Mouse (Mus musculus) heart, embryonic 11.5 days (tissue): ENCODE data around the gene Ccnl1. TPM values are rescaled to one million over a fixed set of nuclear protein-coding genes. Genes with fewer than 3 reads are reported as not detected.

Source experiments
- ATAC-seq: fragments of 200-750 bp; cut with Nextera tagmentation; replicated peaks from 2 replicates; pipeline ENCODE4 v1.8.0; 2017; ENCODE audit warnings: moderate library complexity; ENCODE audit not compliant: insufficient number of reproducible peaks, low FRiP score, low TSS enrichment
- H3K27ac ChIP-seq: fragments of 300-500 bp; sonication (generic); 2 replicates; pipeline ENCODE4 v1.5.1; 2014; ENCODE audit warnings: mild to moderate bottlenecking, low read depth, low read length
- H3K27me3 ChIP-seq: fragments of 300-500 bp; sonication (generic); 2 replicates; pipeline ENCODE4 v1.6.1; 2014; ENCODE audit warnings: mild to moderate bottlenecking, low read length, mixed read lengths; ENCODE audit not compliant: control insufficient read depth, insufficient read depth
- H3K36me3 ChIP-seq: fragments of 300-500 bp; sonication (generic); 2 replicates; pipeline ENCODE4 v1.6.1; 2014; ENCODE audit warnings: mild to moderate bottlenecking, low read length, moderate library complexity, mixed read lengths; ENCODE audit not compliant: control insufficient read depth, insufficient read depth
- H3K4me1 ChIP-seq: fragments of 300-500 bp; sonication (generic); 2 replicates; pipeline ENCODE4 v1.6.1; 2014; ENCODE audit warnings: low read length; ENCODE audit not compliant: control insufficient read depth, insufficient read depth
- H3K4me2 ChIP-seq: fragments of 300-500 bp; sonication (generic); 2 replicates; pipeline ENCODE4 v1.6.1; 2014; ENCODE audit warnings: mild to moderate bottlenecking, moderate library complexity
- H3K4me3 ChIP-seq: fragments of 300-500 bp; sonication (generic); 2 replicates; pipeline ENCODE4 v1.5.1; 2014; ENCODE audit warnings: low read depth, low read length
- H3K9ac ChIP-seq: fragments of 300-500 bp; sonication (generic); 2 replicates; pipeline ENCODE4 v1.6.1; 2014; ENCODE audit warnings: mild to moderate bottlenecking, low read depth, low read length, moderate library complexity
- H3K9me3 ChIP-seq: fragments of 300-500 bp; sonication (generic); replicated peaks from 2 replicates; pipeline ENCODE4 v1.6.1; 2016; ENCODE audit warnings: low read length; ENCODE audit not compliant: control insufficient read depth
- WGBS: fragments of 180-500 bp; shearing (Covaris S2); extraction: QIAGEN DNeasy Blood & Tissue Kit; methylation state at CpG from one replicate; pipeline ENCODE4 v1.1.7; 2014; ENCODE audit not compliant: insufficient replicate concordance; 5-methylcytosine and 5-hydroxymethylcytosine counted together
- polyA plus RNA-seq: library from polyadenylated mRNA; unstranded; fragments of >200 nt; fragmentation: Nextera tagmentation; extraction: Ambion mirVana; gene quantifications from 2 replicates; pipeline ENCODE4 v1.2.1, GENCODE M21; 2014

Gene Ccnl1
- polyA plus RNA-seq, 1 experiment from 2014 or later: 91.5 TPM

DNA sequence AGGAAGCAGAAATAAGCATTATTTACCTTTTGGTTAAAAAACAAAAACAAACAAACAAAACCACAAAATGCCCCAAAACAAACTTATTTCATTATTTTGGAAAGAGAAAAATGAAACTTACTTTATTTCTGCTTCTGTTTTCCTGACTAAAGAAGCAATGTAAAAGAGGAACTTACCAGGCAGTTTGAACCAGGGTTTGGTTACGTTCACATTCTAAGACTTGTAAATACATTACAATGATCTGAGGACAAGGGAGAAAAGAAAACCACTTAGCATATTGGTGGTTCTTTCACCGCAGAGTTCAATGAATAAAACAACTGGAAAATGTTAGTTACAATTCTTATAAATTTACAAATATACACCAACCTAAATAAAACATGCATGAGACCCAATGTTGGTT, 7.7 kb downstream of the Ccnl1 start:
- H3K27me3 ChIP-seq: no peaks in the 10 kb centered on the region
- H3K27ac ChIP-seq: no peak overlapping the region
- H3K4me2 ChIP-seq: no peak overlapping the region
- no peak overlapping the region for H3K9ac ChIP-seq
- no peak for ATAC-seq
- H3K4me3 ChIP-seq: no peak overlapping the region
- H3K9me3 ChIP-seq: no peaks in the 10 kb centered on the region
- WGBS: 93% methylated on average over 2 of the region's 2 CpGs
- H3K36me3 ChIP-seq: peaks cover 39% of the 10 kb centered on the region
- H3K4me1 ChIP-seq: peaks cover 7% of the 10 kb centered on the region

DNA sequence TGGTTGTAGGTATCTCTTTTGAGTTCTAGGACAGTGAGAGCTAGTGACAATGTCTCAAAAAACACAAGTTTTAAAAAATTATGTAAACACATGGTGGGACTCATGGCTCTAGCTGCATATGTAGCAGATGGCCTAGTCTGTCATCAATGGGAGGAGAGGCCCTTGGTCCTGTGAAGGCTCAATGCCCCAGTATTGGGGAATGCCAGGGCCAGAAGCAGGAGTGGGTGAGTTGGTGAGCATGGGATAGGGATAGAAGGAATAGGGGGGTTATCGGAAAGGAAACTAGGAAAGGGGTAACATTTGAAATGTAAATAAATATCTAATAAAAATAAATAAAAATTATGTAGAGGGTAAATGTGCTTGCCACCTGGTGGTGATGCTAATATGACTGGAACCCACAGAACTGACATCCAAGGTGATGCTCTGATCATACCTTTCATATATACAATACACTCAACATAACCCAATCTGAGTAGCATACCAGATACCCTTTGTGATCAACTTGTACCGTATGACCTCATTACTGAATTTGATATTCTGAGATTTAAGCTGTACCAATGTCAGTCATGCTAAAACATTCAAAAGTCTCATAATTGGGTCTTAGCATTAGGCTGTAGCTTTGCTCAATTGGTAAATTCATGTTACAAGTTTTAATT, 12.6 kb downstream of the Ccnl1 start:
- H3K4me2 ChIP-seq: no peak overlapping the region
- no peak overlapping the region for H3K9ac ChIP-seq
- no peak for ATAC-seq
- H3K4me3 ChIP-seq: no peak overlapping the region
- no peak overlapping the region for H3K27ac ChIP-seq
- 87% methylated on average over 2 of the region's 2 CpGs for WGBS
- no peaks in the 10 kb centered on the region for H3K4me1 ChIP-seq
- no peaks in the 10 kb centered on the region for H3K9me3 ChIP-seq
- peaks cover 39% of the 10 kb centered on the region for H3K36me3 ChIP-seq
- no peaks in the 10 kb centered on the region for H3K27me3 ChIP-seq

DNA sequence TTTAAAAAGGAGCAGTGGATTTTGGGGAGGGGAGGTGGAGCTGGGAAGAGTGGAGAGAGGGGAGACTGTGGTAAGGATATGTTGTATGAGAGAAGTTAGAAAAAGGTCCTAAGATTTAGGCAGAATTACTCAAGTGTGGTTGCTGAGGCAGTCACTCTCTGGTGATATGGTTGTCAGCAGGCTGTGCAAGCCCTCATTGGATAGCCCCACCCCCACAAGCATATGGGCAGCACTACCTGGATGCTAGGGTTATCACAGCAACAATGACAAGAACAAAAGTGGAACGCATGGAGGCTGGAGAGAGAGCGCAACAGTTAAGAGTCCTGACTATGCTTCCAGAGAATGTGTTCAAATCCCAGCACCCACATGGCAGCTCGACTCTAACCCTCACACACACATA, 13.3 kb downstream of the Ccnl1 start:
- Histone ChIP-seq H3K4me2 (no peak overlapping the region), H3K4me3 (no peak overlapping the region), H3K4me1 (no peaks in the 10 kb centered on the region), H3K36me3 (peaks cover 39% of the 10 kb centered on the region), H3K9me3 (no peaks in the 10 kb centered on the region), H3K9ac (no peak overlapping the region), H3K27ac (no peak overlapping the region), H3K27me3 (no peaks in the 10 kb centered on the region)
- no peak for ATAC-seq
- 82% methylated on average over 3 of the region's 3 CpGs for WGBS

DNA sequence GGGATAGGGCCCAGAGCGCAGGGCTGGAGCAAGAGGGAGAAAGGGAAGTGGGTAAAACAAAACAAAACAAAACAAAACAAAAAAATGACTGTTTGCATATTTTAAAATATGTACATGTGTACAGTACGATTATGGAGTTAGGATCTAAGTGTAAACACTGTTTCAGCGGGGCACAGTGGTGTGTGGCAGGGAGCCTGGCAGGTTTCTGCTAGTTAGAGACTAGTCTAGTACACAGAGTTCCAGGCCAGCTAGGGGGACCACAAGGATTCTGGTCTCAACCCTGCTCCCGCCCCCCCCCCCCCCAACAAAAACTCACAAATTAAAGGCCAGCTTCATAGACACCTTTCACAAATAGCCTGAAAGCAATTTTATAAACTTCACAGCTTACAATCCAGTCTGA, 14.6 kb downstream of the Ccnl1 start:
- Histone ChIP-seq H3K4me1 (no peaks in the 10 kb centered on the region), H3K4me3 (no peak overlapping the region), H3K4me2 (no peak overlapping the region), H3K27me3 (no peaks in the 10 kb centered on the region), H3K9ac (no peak overlapping the region), H3K36me3 (peaks cover 29% of the 10 kb centered on the region), H3K9me3 (no peaks in the 10 kb centered on the region), H3K27ac (no peak overlapping the region)
- 83% methylated on average over 4 of the region's 4 CpGs for WGBS
- no peak for ATAC-seq

DNA sequence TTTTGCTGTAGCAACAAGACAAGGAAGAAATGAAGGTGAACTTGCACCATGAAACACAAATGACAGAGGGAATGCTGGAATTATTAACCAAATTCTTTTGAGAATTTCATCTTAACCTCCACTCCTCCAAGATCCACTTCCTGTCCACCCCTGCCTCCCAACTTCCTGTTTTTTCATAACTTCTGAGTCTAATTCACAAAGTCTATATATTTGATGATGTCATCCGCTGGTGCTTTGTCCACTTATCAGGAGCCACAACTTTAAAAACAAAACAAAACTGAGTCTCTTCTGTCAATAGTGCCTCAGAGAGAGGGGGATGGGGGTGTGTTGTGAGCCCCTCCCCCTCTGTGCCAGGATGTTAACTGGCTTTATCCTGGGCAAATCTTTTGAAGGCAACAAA, 17.0 kb downstream of the Ccnl1 start:
- H3K36me3 ChIP-seq: peaks cover 10% of the 10 kb centered on the region
- H3K27me3 ChIP-seq: no peaks in the 10 kb centered on the region
- WGBS: 73% methylated on average over 1 of the region's 1 CpGs
- H3K4me2 ChIP-seq: no peak overlapping the region
- no peaks in the 10 kb centered on the region for H3K4me1 ChIP-seq
- H3K4me3 ChIP-seq: no peak overlapping the region
- ATAC-seq: no peak
- H3K9ac ChIP-seq: no peak overlapping the region
- H3K9me3 ChIP-seq: no peaks in the 10 kb centered on the region
- no peak overlapping the region for H3K27ac ChIP-seq

DNA sequence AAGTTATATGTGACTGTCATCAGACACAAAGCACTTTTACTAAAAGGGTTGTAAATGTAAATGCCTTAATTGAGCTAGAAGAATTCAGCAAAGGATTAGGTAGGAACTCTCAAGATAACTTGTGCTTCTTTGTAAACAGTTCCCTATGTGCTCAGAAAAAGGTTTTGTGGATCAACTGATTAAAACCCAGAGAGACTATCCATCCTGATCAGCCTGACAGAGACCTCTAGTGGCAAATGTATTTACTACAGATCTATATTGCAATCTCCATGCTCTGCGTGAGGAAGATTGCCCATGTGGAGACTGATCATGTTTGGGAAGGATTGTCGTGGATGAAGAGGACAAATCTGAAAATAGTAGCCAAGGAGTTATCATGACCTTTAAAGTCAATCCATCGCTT, 19.8 kb downstream of the Ccnl1 start:
- Histone ChIP-seq H3K27me3 (no peaks in the 10 kb centered on the region), H3K36me3 (no peaks in the 10 kb centered on the region), H3K4me3 (no peak overlapping the region), H3K4me1 (no peaks in the 10 kb centered on the region), H3K9me3 (no peaks in the 10 kb centered on the region), H3K4me2 (no peak overlapping the region), H3K9ac (no peak overlapping the region), H3K27ac (no peak overlapping the region)
- no peak for ATAC-seq
- 17% methylated on average over 3 of the region's 3 CpGs for WGBS

DNA sequence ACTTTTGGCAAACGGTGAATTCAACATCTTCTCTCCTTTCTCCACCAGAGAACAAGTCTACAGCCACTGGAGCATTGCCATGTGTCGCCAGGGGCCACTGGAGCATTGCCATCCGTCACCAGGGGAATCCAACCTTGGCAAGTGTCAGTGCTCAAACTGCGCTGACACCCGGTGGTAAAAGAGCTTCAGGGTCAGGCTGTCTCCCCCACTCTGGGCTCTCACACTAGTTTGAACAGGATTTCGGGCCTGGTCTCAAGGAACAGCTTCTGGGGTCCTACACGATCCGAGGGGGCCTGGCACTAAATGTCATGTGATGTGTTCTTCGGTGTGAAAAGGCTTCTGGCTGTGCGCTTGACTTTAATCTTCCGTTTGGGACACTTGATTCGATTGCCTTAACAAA, 21.7 kb downstream of the Ccnl1 start:
- H3K36me3 ChIP-seq: no peaks in the 10 kb centered on the region
- WGBS: 63% methylated on average over 12 of the region's 12 CpGs
- no peak overlapping the region for H3K27ac ChIP-seq
- H3K4me1 ChIP-seq: no peaks in the 10 kb centered on the region
- H3K4me3 ChIP-seq: no peak overlapping the region
- H3K27me3 ChIP-seq: no peaks in the 10 kb centered on the region
- ATAC-seq: no peak
- H3K4me2 ChIP-seq: no peak overlapping the region
- no peak overlapping the region for H3K9ac ChIP-seq
- no peaks in the 10 kb centered on the region for H3K9me3 ChIP-seq

DNA sequence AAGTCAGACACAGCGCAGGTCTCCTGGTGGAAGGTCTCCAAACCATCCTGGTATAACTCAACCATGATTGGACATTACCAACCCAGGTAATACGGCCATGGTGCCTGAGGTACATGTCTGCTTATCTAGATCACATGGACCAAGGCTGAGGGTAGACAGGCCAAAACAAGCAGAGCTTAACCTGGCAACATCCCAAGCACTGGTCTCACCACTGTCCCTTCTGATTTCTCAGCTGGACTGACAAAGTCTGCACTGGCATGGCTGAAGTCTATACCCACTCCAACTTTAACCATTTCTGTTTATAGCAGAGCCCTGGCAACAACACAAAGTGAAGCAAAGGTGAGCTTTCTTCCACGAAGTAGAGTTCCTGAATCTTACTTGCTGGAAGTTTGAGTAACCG, 22.9 kb downstream of the Ccnl1 start:
- Histone ChIP-seq H3K4me2 (no peak overlapping the region), H3K27me3 (no peaks in the 10 kb centered on the region), H3K9me3 (no peaks in the 10 kb centered on the region), H3K4me1 (no peaks in the 10 kb centered on the region), H3K27ac (no peak overlapping the region), H3K4me3 (no peak overlapping the region), H3K36me3 (no peaks in the 10 kb centered on the region), H3K9ac (no peak overlapping the region)
- no peak for ATAC-seq
- 83% methylated on average over 4 of the region's 4 CpGs for WGBS

DNA sequence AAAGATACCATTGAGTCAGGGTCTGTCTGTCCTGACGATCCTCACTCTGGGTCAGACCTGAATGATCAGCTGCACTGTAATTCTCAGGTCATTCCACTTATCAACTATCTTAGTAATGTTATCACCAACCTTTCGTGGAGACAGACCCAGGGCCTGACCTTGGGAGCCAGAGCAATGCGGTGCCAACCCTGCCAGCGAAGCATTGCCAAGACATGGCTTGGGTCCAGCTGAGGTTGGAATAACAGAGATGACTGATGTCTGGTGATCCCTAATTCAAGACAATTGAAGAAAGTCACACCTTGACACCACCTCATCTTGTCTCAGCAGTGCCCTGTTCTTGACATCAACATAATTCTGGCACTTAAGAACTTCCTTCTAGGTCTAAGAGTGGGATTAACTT, 24.3 kb downstream of the Ccnl1 start:
- Histone ChIP-seq H3K4me1 (peaks cover 9% of the 10 kb centered on the region), H3K9me3 (no peaks in the 10 kb centered on the region), H3K9ac (no peak overlapping the region), H3K27ac (no peak overlapping the region), H3K36me3 (no peaks in the 10 kb centered on the region), H3K4me2 (no peak overlapping the region), H3K27me3 (no peaks in the 10 kb centered on the region), H3K4me3 (no peak overlapping the region)
- ATAC-seq: no peak
- 65% methylated on average over 4 of the region's 4 CpGs for WGBS
